Mouse (Mus musculus): Measurements from ENCODE around the gene Tet2. TPM values are rescaled to one million over a fixed set of nuclear protein-coding genes. Genes with fewer than 3 reads are reported as not detected.

Gene Tet2
- polyA plus RNA-seq, 1 experiment: 2.9 TPM

DNA sequence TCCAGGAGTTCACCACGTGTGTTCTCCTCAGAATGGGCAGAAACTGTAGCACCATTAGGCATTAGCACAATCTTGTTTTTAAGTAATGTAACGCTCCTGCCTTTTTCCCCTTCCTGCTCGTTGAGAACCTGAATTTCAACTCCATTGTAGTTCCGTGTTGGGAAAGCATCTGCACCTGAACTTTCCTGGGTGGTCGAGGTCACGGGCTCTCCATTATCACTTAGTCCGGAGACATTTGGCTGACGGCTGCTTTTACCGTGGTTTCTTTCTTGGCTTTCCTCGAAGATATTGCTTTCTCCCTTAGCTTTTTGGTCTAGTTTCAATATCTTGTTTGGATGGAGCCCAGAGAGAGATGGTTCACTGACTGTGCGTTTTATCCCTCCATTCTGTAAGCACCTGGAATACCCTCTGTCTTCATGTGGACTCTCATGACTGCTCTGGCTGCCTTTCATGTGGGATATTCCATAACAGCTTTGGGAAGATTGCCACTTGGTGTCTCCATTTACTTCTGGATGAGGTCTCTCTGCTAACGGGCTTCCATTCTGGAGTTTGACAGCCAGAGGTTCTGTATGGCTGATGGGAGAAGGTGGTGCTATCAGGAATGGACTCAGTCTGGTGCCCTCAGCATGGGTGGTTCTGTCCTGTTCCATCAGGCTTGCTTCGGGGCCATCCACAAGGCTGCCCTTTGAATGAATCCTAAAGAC is 56.8 kb downstream of the Tet2 start:
- peaks cover 20% of the 10 kb centered on the region for H3K36me3 ChIP-seq (ENCODE audit: control insufficient read depth, insufficient read depth)
- H3ac ChIP-seq (ENCODE audit: control insufficient read depth, insufficient read length): no peak overlapping the region
- no peaks in the 10 kb centered on the region for H3K27me3 ChIP-seq (ENCODE audit: control insufficient read depth, insufficient read depth, insufficient read length)
- TF ChIP-seq SRF (IDR thresholded peaks at IDR 0.05; ENCODE audit: control insufficient read depth, insufficient read length, low read depth) (no peak), CEBPB (IDR thresholded peaks at IDR 0.05; ENCODE audit: insufficient read depth, poor library complexity, severe bottlenecking) (no peak), MAX (IDR thresholded peaks at IDR 0.05; ENCODE audit: low read depth) (no peak)
- no peak overlapping the region for H3K4me2 ChIP-seq (ENCODE audit: low read depth)
- H3K79me2 ChIP-seq (ENCODE audit: control insufficient read depth, insufficient read depth): no peaks in the 10 kb centered on the region
- no peak overlapping the region for H3K4me3 ChIP-seq

DNA sequence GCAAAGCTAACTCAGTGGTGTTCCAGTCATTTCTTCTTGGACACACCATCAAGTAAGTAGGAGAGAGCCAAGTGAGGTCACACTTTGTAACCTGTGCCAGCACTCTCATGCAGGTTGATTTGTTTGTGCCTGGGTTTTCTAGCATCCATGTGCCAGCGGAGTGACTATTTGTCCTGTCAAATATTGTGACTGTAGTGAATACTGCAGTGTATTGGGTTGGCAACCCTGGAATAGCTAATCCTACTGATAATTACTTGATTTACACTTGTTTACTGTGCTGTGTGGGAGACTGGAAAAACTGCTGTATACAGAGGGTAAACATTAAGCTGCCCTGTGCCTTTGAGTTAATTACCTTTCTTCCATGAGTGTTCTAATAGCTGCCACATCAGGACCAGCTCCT is 62.1 kb downstream of the Tet2 start:
- Histone ChIP-seq H3K79me2 (ENCODE audit: control insufficient read depth, insufficient read depth) (no peaks in the 10 kb centered on the region), H3ac (ENCODE audit: control insufficient read depth, insufficient read length) (no peak overlapping the region), H3K4me2 (ENCODE audit: low read depth) (no peak overlapping the region), H3K27me3 (ENCODE audit: control insufficient read depth, insufficient read depth, insufficient read length) (no peaks in the 10 kb centered on the region), H3K36me3 (ENCODE audit: control insufficient read depth, insufficient read depth) (peaks cover 41% of the 10 kb centered on the region), H3K4me3 (no peak overlapping the region)
- TF ChIP-seq MAX (IDR thresholded peaks at IDR 0.05; ENCODE audit: low read depth) (no peak), MYOD1 (IDR thresholded peaks at IDR 0.05; ENCODE audit: control insufficient read depth in 1 of 3, insufficient read length in 2 of 3, low read depth in 2 of 3) (no peak), CEBPB (IDR thresholded peaks at IDR 0.05; ENCODE audit: insufficient read depth, poor library complexity, severe bottlenecking) (no peak), MYOG (IDR thresholded peaks at IDR 0.05; ENCODE audit: control insufficient read depth in 1 of 3, insufficient read depth in 1 of 3, insufficient read length in 2 of 3, low read depth in 2 of 3) (no peak), POLR2AphosphoS2 (IDR thresholded peaks at IDR 0.05; ENCODE audit: insufficient read length, low read depth) (no peak), SRF (IDR thresholded peaks at IDR 0.05; ENCODE audit: control insufficient read depth, insufficient read length, low read depth) (no peak), REST (IDR thresholded peaks at IDR 0.05; ENCODE audit: insufficient read depth, insufficient read length) (no peak), TCF12 (IDR thresholded peaks at IDR 0.05; ENCODE audit: insufficient read depth, poor library complexity, severe bottlenecking) (no peak), POLR2A (IDR thresholded peaks at IDR 0.05; ENCODE audit: insufficient read length, low read depth) (no peak), E2F4 (IDR thresholded peaks at IDR 0.05; ENCODE audit: insufficient read depth) (no peak), USF1 (IDR thresholded peaks at IDR 0.05; ENCODE audit: low read depth) (no peak), TCF3 (IDR thresholded peaks at IDR 0.05; ENCODE audit: insufficient read length, low read depth) (no peak)

DNA sequence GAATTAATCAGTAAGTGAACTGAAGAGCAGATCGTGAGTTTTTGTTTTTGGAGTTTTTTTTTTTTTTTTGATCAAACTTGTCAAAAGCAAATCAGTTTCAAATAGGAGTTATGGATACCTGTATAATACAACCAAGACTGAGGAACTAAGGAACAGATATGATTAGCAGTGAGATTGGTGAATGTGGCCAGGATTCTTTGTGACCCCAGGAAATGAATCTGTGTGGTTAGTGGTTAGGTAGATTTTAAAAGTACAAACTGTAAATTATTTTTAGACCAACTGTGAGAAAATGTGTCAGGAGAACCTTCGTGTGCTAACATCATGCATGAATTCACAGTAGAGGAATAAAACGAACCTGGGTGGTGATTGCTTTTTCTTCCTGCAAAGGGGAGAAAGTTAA is 66.0 kb downstream of the Tet2 start:
- Histone ChIP-seq H3K4me3 (no peak overlapping the region), H3K27me3 (ENCODE audit: control insufficient read depth, insufficient read depth, insufficient read length) (no peaks in the 10 kb centered on the region), H3K4me2 (ENCODE audit: low read depth) (no peak overlapping the region), H3K79me2 (ENCODE audit: control insufficient read depth, insufficient read depth) (no peaks in the 10 kb centered on the region), H3ac (ENCODE audit: control insufficient read depth, insufficient read length) (no peak overlapping the region), H3K36me3 (ENCODE audit: control insufficient read depth, insufficient read depth) (peaks cover 39% of the 10 kb centered on the region)
- no peak for TF ChIP-seq E2F4 (IDR thresholded peaks at IDR 0.05; ENCODE audit: insufficient read depth)
- TF ChIP-seq REST (IDR thresholded peaks at IDR 0.05; ENCODE audit: insufficient read depth, insufficient read length): no peak
- no peak for TF ChIP-seq CEBPB (IDR thresholded peaks at IDR 0.05; ENCODE audit: insufficient read depth, poor library complexity, severe bottlenecking)
- TF ChIP-seq POLR2A (IDR thresholded peaks at IDR 0.05; ENCODE audit: insufficient read length, low read depth): no peak
- TF ChIP-seq MYOG (IDR thresholded peaks at IDR 0.05; ENCODE audit: control insufficient read depth in 1 of 3, insufficient read depth in 1 of 3, insufficient read length in 2 of 3, low read depth in 2 of 3): no peak
- no peak for TF ChIP-seq MAX (IDR thresholded peaks at IDR 0.05; ENCODE audit: low read depth)
- TF ChIP-seq USF1 (IDR thresholded peaks at IDR 0.05; ENCODE audit: low read depth): no peak
- no peak for TF ChIP-seq TCF12 (IDR thresholded peaks at IDR 0.05; ENCODE audit: insufficient read depth, poor library complexity, severe bottlenecking)
- no peak for TF ChIP-seq POLR2AphosphoS2 (IDR thresholded peaks at IDR 0.05; ENCODE audit: insufficient read length, low read depth)
- TF ChIP-seq TCF3 (IDR thresholded peaks at IDR 0.05; ENCODE audit: insufficient read length, low read depth): no peak
- no peak for TF ChIP-seq SRF (IDR thresholded peaks at IDR 0.05; ENCODE audit: control insufficient read depth, insufficient read length, low read depth)
- TF ChIP-seq MYOD1 (IDR thresholded peaks at IDR 0.05; ENCODE audit: control insufficient read depth in 1 of 3, insufficient read length in 2 of 3, low read depth in 2 of 3): no peak

DNA sequence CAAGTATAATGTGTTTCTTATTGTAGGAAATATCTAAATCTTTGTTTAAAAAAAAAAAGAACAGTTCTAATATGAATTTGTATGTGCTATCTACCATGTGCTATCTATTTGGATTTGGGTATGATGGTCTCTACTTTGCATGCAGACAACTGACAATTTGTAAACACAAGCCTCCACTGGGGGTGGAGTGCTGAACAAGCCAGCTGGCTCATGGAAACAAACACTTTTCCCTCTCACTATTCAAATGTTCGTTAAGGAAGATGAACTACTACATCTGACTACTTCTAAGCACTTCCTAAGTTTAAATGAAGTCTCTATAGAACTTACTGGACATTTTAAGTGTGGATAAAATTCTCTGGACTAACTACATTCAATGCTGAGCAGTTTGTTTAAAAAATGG is 71.2 kb downstream of the Tet2 start:
- Histone ChIP-seq H3K36me3 (ENCODE audit: control insufficient read depth, insufficient read depth) (peaks cover 34% of the 10 kb centered on the region), H3K4me2 (ENCODE audit: low read depth) (no peak overlapping the region), H3K4me3 (no peak overlapping the region), H3K27me3 (ENCODE audit: control insufficient read depth, insufficient read depth, insufficient read length) (no peaks in the 10 kb centered on the region), H3K79me2 (ENCODE audit: control insufficient read depth, insufficient read depth) (no peaks in the 10 kb centered on the region), H3ac (ENCODE audit: control insufficient read depth, insufficient read length) (no peak overlapping the region)
- TF ChIP-seq MYOG (IDR thresholded peaks at IDR 0.05; ENCODE audit: control insufficient read depth in 1 of 3, insufficient read depth in 1 of 3, insufficient read length in 2 of 3, low read depth in 2 of 3) (no peak), CEBPB (IDR thresholded peaks at IDR 0.05; ENCODE audit: insufficient read depth, poor library complexity, severe bottlenecking) (no peak), E2F4 (IDR thresholded peaks at IDR 0.05; ENCODE audit: insufficient read depth) (no peak)

DNA sequence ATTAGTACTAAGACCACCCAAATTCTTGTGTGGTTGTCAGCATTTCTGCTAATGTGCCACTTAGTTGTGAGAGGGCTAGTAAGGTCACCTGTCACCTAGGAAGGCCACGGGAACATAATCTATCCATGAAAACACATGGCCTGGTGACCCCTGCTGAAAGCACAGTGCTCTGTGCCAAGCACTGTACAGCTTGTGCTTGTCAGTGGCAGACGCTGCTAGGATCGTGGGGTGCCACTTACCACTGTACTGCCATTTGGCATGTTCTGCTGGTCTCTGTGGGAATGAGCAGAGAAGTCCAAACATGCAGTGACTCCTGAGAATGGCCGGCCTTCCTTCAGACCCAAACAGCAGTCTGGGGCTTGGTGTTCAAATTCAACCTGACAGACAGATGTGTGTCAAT is 73.8 kb downstream of the Tet2 start:
- H3ac ChIP-seq (ENCODE audit: control insufficient read depth, insufficient read length): no peak overlapping the region
- no peak overlapping the region for H3K4me2 ChIP-seq (ENCODE audit: low read depth)
- no peaks in the 10 kb centered on the region for H3K27me3 ChIP-seq (ENCODE audit: control insufficient read depth, insufficient read depth, insufficient read length)
- no peak for TF ChIP-seq TCF3 (IDR thresholded peaks at IDR 0.05; ENCODE audit: insufficient read length, low read depth)
- no peak for TF ChIP-seq MYOG (IDR thresholded peaks at IDR 0.05; ENCODE audit: control insufficient read depth in 1 of 3, insufficient read depth in 1 of 3, insufficient read length in 2 of 3, low read depth in 2 of 3)
- TF ChIP-seq SRF (IDR thresholded peaks at IDR 0.05; ENCODE audit: control insufficient read depth, insufficient read length, low read depth): no peak
- no peak for TF ChIP-seq E2F4 (IDR thresholded peaks at IDR 0.05; ENCODE audit: insufficient read depth)
- TF ChIP-seq POLR2AphosphoS2 (IDR thresholded peaks at IDR 0.05; ENCODE audit: insufficient read length, low read depth): no peak
- no peak for TF ChIP-seq MAX (IDR thresholded peaks at IDR 0.05; ENCODE audit: low read depth)
- no peak for TF ChIP-seq POLR2A (IDR thresholded peaks at IDR 0.05; ENCODE audit: insufficient read length, low read depth)
- TF ChIP-seq USF1 (IDR thresholded peaks at IDR 0.05; ENCODE audit: low read depth): no peak
- no peak for TF ChIP-seq TCF12 (IDR thresholded peaks at IDR 0.05; ENCODE audit: insufficient read depth, poor library complexity, severe bottlenecking)
- H3K4me3 ChIP-seq: no peak overlapping the region
- peaks cover 39% of the 10 kb centered on the region for H3K36me3 ChIP-seq (ENCODE audit: control insufficient read depth, insufficient read depth)
- no peaks in the 10 kb centered on the region for H3K79me2 ChIP-seq (ENCODE audit: control insufficient read depth, insufficient read depth)
